Mouse (Mus musculus) heart, embryonic 10.5 days (tissue): ENCODE results near the gene Gfi1b. TPM values are rescaled to one million over a fixed set of nuclear protein-coding genes. Genes with fewer than 3 reads are reported as not detected.

ENCODE experiments used
- microRNA-seq: library from miRNA; unstranded; fragments of <30 nt; microRNA quantifications from one replicate; pipeline ENCODE4, GENCODE M21; 2017
- polyA plus RNA-seq: library from polyadenylated mRNA; unstranded; fragments of >200 nt; fragmentation: Nextera tagmentation; extraction: Ambion mirVana; gene quantifications from 2 replicates; pipeline ENCODE4 v1.2.1, GENCODE M21; 2016

Gene Gfi1b
- polyA plus RNA-seq, 1 experiment from 2014 or later, result 12.2 TPM

Small RNAs within 50 kb of the gene (microRNA-seq; reads per million reads assigned to microRNA genes)
- not detected for gene Gm22824

Other genes starting within 250 kb of the Gfi1b start
- gene Ppp1r26, start 175.2 kb downstream of the Gfi1b start, polyA plus RNA-seq, result 3.6 and 3.7 TPM in 2 replicates
- gene 1700007K13Rik, start 155.7 kb downstream of the Gfi1b start, polyA plus RNA-seq, result 0.54 and 0.72 TPM in 2 replicates
- gene Mrps2, start 153.9 kb downstream of the Gfi1b start, polyA plus RNA-seq, result 60.7 and 67.7 TPM in 2 replicates
- 0.13 TPM in 1 of 2 replicates, not detected in the other for gene Gbgt1, start 125.1 kb downstream of the Gfi1b start, polyA plus RNA-seq
- not detected in 2 replicates for gene Gm10134, start 115.9 kb downstream of the Gfi1b start, polyA plus RNA-seq
- gene Ralgds, start 108.9 kb downstream of the Gfi1b start, polyA plus RNA-seq, result 11.6 and 20.5 TPM in 2 replicates
- not detected in 2 replicates for gene Cel, start 58.6 kb downstream of the Gfi1b start, polyA plus RNA-seq
- gene Gtf3c5, start 38.2 kb downstream of the Gfi1b start, polyA plus RNA-seq, result 37.0 and 45.2 TPM in 2 replicates
- gene Tsc1, start 19.2 kb upstream of the Gfi1b start, polyA plus RNA-seq, result 17.8 and 23.8 TPM in 2 replicates
- gene Spaca9, start 77.7 kb upstream of the Gfi1b start, polyA plus RNA-seq, result 3.2 and 4.7 TPM in 2 replicates
- gene Ak8, start 78.2 kb upstream of the Gfi1b start, polyA plus RNA-seq, result 0.55 and 1.1 TPM in 2 replicates
- 12.8 and 15.4 TPM in 2 replicates for gene Gtf3c4, start 218.4 kb upstream of the Gfi1b start, polyA plus RNA-seq
- gene Ddx31, start 218.4 kb upstream of the Gfi1b start, polyA plus RNA-seq, result 13.8 and 15.0 TPM in 2 replicates